Mouse (Mus musculus) ES-E14 (cell line): ENCODE measurements at regions not wholly inside any gene's neighbourhood (a gene's known extent, or its start where the extent isn't known, plus 50 kb on each side); places are given as distances from the start of the nearest gene placed in this dataset.

ENCODE experiments used
- DNase-seq: peaks from one replicate; pipeline ENCODE4 v3.0.0-alpha.2; 2013; ENCODE audit warnings: low read depth, low spot score
- H3K27ac ChIP-seq: 2 replicates; pipeline ENCODE4 v1.5.1; 2012; ENCODE audit warnings: low read depth, mild to moderate bottlenecking, low read length, moderate library complexity, mixed read lengths; ENCODE audit not compliant: poor library complexity, insufficient read depth, severe bottlenecking
- H3K36me3 ChIP-seq: 2 replicates; pipeline ENCODE4 v1.6.1; 2012; ENCODE audit warnings: mild to moderate bottlenecking, low read length, moderate library complexity, mixed read lengths; ENCODE audit not compliant: control insufficient read depth, poor library complexity, insufficient read depth, severe bottlenecking
- H3K4me1 ChIP-seq, 2 experiments: fragments of 150-350 bp in 1 of 2; sonication (generic) in 1 of 2; 2 replicates each; pipeline ENCODE4 v1.6.1; 2012; ENCODE audit warnings: low read length in 2 of 2, mild to moderate bottlenecking in 1 of 2, mixed read lengths in 1 of 2; ENCODE audit not compliant: control insufficient read depth in 2 of 2, insufficient read depth in 2 of 2, poor library complexity in 1 of 2
- H3K4me3 ChIP-seq, 2 experiments: fragments of 150-350 bp in 1 of 2; sonication (generic) in 1 of 2; 2 replicates each; pipeline ENCODE4 v1.5.1; 2012; ENCODE audit warnings: low read length in 2 of 2, low read depth in 1 of 2, mild to moderate bottlenecking in 1 of 2, mixed read lengths in 1 of 2; ENCODE audit not compliant: insufficient read depth in 1 of 2, poor library complexity in 1 of 2, severe bottlenecking in 1 of 2
- H3K9ac ChIP-seq: 2 replicates; pipeline ENCODE4 v1.6.1; 2012; ENCODE audit warnings: low read depth, mild to moderate bottlenecking, low read length, mixed read lengths; ENCODE audit not compliant: poor library complexity, insufficient read depth, severe bottlenecking
- H3K9me3 ChIP-seq: fragments of 150-350 bp; sonication (generic); 2 replicates; pipeline ENCODE4 v1.6.1; 2012; ENCODE audit warnings: low read depth, mild to moderate bottlenecking, low read length; ENCODE audit not compliant: control insufficient read depth, insufficient read depth
- CHD2 ChIP-seq: IDR thresholded peaks from 2 replicates; pipeline ENCODE4 v1.6.1; 2014; ENCODE audit warnings: mild to moderate bottlenecking, low read depth, low read length, inconsistent platforms
- HCFC1 ChIP-seq: IDR thresholded peaks from 2 replicates; pipeline ENCODE4 v1.6.1; 2012; ENCODE audit warnings: low read length, inconsistent platforms, borderline replicate concordance; ENCODE audit not compliant: insufficient read depth
- MAFK ChIP-seq: IDR thresholded peaks from 2 replicates; pipeline ENCODE4 v1.6.1; 2014; ENCODE audit warnings: mild to moderate bottlenecking, low read depth, low read length, inconsistent platforms; ENCODE audit not compliant: insufficient read depth
- ZC3H11A ChIP-seq: IDR thresholded peaks from 2 replicates; pipeline ENCODE4 v1.6.1; 2012; ENCODE audit warnings: low read depth, mild to moderate bottlenecking, inconsistent platforms, low read length, borderline replicate concordance
- ZNF384 ChIP-seq: IDR thresholded peaks from 2 replicates; pipeline ENCODE4 v1.6.1; 2012; ENCODE audit warnings: low read depth, low read length, inconsistent platforms
- in situ Hi-C, 2 experiments: fragments of 600-800 bp; cut with MboI; formaldehyde crosslinking; loops; one replicate each; pipeline ENCODE4 v1.15.1; 2025; ENCODE audit warnings: low sequenced_read_pairs in 2 of 2, inconsistent platforms in 1 of 2; ENCODE audit not compliant: unreplicated experiment in 2 of 2

- Histone ChIP-seq H3K36me3 (no peaks in the 10 kb centered on the region), H3K9ac (no peak overlapping the region), H3K4me3 (no peak overlapping the region), H3K4me1 (no peaks in the 10 kb centered on the region), H3K9me3 (no peaks in the 10 kb centered on the region), H3K27ac (no peak overlapping the region)
- in situ Hi-C loops: no loop called here
- DNase-seq: no peak
- no peak for TF ChIP-seq CHD2
- TF ChIP-seq HCFC1: no peak
- TF ChIP-seq MAFK: no peak
- no peak for TF ChIP-seq ZNF384
- TF ChIP-seq ZC3H11A: no peak
Observed at GRCm38 (mm10) chr12:29274166-29274565, 254.0 kb upstream of the Myt1l start.

- Histone ChIP-seq H3K36me3 (no peaks in the 10 kb centered on the region), H3K4me3 (no peak overlapping the region), H3K4me1 (no peaks in the 10 kb centered on the region), H3K9ac (no peak overlapping the region), H3K9me3 (no peaks in the 10 kb centered on the region), H3K27ac (no peak overlapping the region)
- TF ChIP-seq ZNF384 (no peak), HCFC1 (no peak), ZC3H11A (no peak), MAFK (no peak), CHD2 (no peak)
- in situ Hi-C loops: no loop called here
- DNase-seq: no peak
Observed at GRCm38 (mm10) chr12:29275676-29276075, 252.5 kb upstream of the Myt1l start.

GRCm38 (mm10) chr12:29279631-29280080, 248.5 kb upstream of the Myt1l start:
- in situ Hi-C loops: no loop called here
- H3K4me3 ChIP-seq: no peak overlapping the region
- no peak for DNase-seq
- H3K27ac ChIP-seq: no peak overlapping the region
- H3K9ac ChIP-seq: no peak overlapping the region
- TF ChIP-seq CHD2: no peak
- TF ChIP-seq ZNF384: no peak
- TF ChIP-seq HCFC1: no peak
- TF ChIP-seq MAFK: no peak
- no peak for TF ChIP-seq ZC3H11A
- no peaks in the 10 kb centered on the region for H3K9me3 ChIP-seq
- no peaks in the 10 kb centered on the region for H3K36me3 ChIP-seq
- no peaks in the 10 kb centered on the region for H3K4me1 ChIP-seq

GRCm38 (mm10) chr12:29280081-29280788, 247.9 kb upstream of the Myt1l start:
- Histone ChIP-seq H3K4me3 (no peak overlapping the region), H3K4me1 (no peaks in the 10 kb centered on the region), H3K9me3 (no peaks in the 10 kb centered on the region), H3K9ac (no peak overlapping the region), H3K36me3 (no peaks in the 10 kb centered on the region), H3K27ac (no peak overlapping the region)
- in situ Hi-C loops: no loop called here
- no peak for DNase-seq
- TF ChIP-seq MAFK (no peak), CHD2 (no peak), HCFC1 (no peak), ZNF384 (no peak), ZC3H11A (no peak)
